Mouse (Mus musculus) adrenal gland, adult 18-20 months (tissue): ENCODE data around the gene Ccnt2. TPM values are rescaled to one million over a fixed set of nuclear protein-coding genes. Genes with fewer than 3 reads are reported as not detected.

Experiments
- total RNA-seq, 2 experiments: library from RNA; stranded (reverse); gene quantifications; 1 replicate in 1 of 2; 2 replicates in 1 of 2; pipeline ENCODE4 v1.2.3; 2021

Gene Ccnt2
- total RNA-seq, 2 experiments from 2014 or later, result 40.2 to 51.3 TPM

Other genes with a start within 250 kb of the Ccnt2 start
- gene Tmem163, start 94.6 kb upstream of the Ccnt2 start, total RNA-seq, result under 1 TPM in 1 of 2 experiments, not detected in 1; 0.90 TPM
- gene Acmsd, start 44.8 kb upstream of the Ccnt2 start, total RNA-seq, result under 1 TPM in 1 of 2 experiments, not detected in 1; 0.17 TPM
- under 1 TPM; 0.13 TPM for gene Map3k19, start 80.9 kb downstream of the Ccnt2 start, total RNA-seq
- 10 to 100 TPM; 46.5 to 51.4 TPM for gene Rab3gap1, start 94.6 kb downstream of the Ccnt2 start, total RNA-seq